Mouse (Mus musculus) cortical plate, adult 2 months (tissue): Measurements from ENCODE around the gene Ccl7.

Experiments used
- CTCF ChIP-seq: fragments of 200-500 bp; IDR thresholded peaks from 2 replicates; pipeline ENCODE4 v1.5.1; 2011; ENCODE audit warnings: mild to moderate bottlenecking, control low read depth, low read length; ENCODE audit not compliant: insufficient read depth; ENCODE audit errors: extremely low read depth
- POLR2A ChIP-seq: fragments of 200-500 bp; IDR thresholded peaks from 2 replicates; pipeline ENCODE4 v1.6.1; 2011; ENCODE audit warnings: mild to moderate bottlenecking, low read length, control low read depth; ENCODE audit not compliant: insufficient read depth; ENCODE audit errors: extremely low read depth

GRCm38 (mm10) chr11:82019793-82020192 lies 25.7 kb upstream of the Ccl7 start:
- no peak for TF ChIP-seq CTCF
- TF ChIP-seq POLR2A, result no peak
